Mouse (Mus musculus) liver, adult 2 months (tissue): Measurements from ENCODE around the gene Abca5.

Experiments
- CTCF ChIP-seq: fragments of 200-500 bp; IDR thresholded peaks from 2 replicates; pipeline ENCODE4 v1.5.1; 2011; ENCODE audit warnings: low read depth, low read length, control low read depth
- POLR2A ChIP-seq: fragments of 200-500 bp; IDR thresholded peaks from 2 replicates; pipeline ENCODE4 v1.6.1; 2011; ENCODE audit warnings: low read length, control low read depth; ENCODE audit not compliant: insufficient read depth; ENCODE audit errors: extremely low read depth

DNA sequence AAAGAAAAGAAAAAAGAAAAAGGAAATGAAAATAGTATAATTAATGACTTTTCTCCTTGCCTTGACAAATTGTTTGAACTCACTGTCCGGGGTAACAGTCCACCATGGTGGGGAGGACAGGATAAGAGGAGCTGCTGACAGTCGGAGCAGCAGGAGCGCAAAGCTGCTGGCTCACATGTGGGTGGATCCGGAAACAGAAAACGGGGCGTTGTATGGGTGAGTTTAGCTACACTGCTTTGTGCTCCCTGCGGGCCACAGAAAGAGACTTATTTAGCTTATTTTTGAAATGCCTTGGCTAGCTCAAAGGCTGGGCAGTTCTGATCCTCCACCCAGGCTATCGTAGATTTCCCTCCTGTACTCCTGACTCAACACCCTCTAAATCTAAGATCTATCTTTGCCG is 16.7 kb upstream of the Abca5 start:
- TF ChIP-seq CTCF = no peak
- TF ChIP-seq POLR2A = no peak
